Mouse (Mus musculus) liver, postnatal 0 days (tissue): ENCODE measurements around the gene Tef.

Experiments used
- CTCF ChIP-seq: sonication (generic); IDR thresholded peaks from 2 replicates; pipeline ENCODE4 v1.5.1; 2016; ENCODE audit warnings: antibody characterized with exemption, low read depth
- EP300 ChIP-seq: IDR thresholded peaks from 2 replicates; pipeline ENCODE4 v1.6.1; 2016; ENCODE audit warnings: antibody characterized with exemption, low read depth, mild to moderate bottlenecking

DNA sequence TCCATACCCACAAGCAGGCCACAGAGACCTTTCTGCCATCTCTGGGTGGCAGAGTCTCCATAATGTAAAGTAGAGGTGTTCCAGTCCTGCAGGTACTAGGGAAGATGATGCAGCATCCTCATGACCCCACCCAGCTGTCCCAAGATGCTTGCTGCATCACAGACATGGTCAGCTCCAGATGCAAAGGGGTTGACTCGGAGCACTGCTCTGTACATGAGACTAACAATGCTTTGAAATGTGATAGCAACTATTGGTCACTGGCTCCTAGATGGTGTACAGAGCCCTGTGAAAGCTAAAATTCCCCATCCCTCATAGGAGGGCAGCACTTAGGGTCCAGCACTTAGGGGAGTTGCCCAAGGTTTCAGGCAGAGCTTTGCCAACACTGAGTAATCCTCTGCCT is 2.0 kb downstream of the Tef start:
- TF ChIP-seq CTCF: no peak
- TF ChIP-seq EP300: no peak
